14 mouse cellular contexts compared by ENCODE assay signal in genomic region chr17:31303401-31303800, GRCm38 (mm10).
"Had no signal": no experiment of that assay in that cellular context is flagged by ENCODE, and none has a peak within 500 bp of the region (broad histone marks: within the 10 kb centered on the region; RNA-seq: fewer than 3 reads in every experiment).

No protein-coding gene starts in this region.

- H3K9me3 ChIP-seq: liver, embryonic 15.5 days; megakaryocyte, embryonic 14.5 days; midbrain, embryonic 12.5 days; neural tube, embryonic 12.5 days; stomach, embryonic 15.5 days had no signal

- ATAC-seq: liver, postnatal 0 days had no signal

- H3K27ac ChIP-seq: liver, embryonic 15.5 days; macrophage; midbrain, embryonic 12.5 days; neural tube, embryonic 12.5 days; stomach, embryonic 15.5 days had no signal

- DNase-seq: liver, postnatal 0 days; lung, embryonic 14.5 days; lung, postnatal 14 days; lung, postnatal 36 days; midbrain, embryonic 14.5 days; right cerebral cortex, postnatal 14 days; thymus, adult 2 months; thymus, postnatal 25 days had no signal

- H3K4me3 ChIP-seq: liver, embryonic 15.5 days; megakaryocyte, embryonic 14.5 days; midbrain, embryonic 12.5 days; neural tube, embryonic 12.5 days; stomach, embryonic 15.5 days had no signal

- H3K27me3 ChIP-seq: liver, embryonic 15.5 days; megakaryocyte, embryonic 14.5 days; neural tube, embryonic 12.5 days; stomach, embryonic 15.5 days had no signal

- H3K4me1 ChIP-seq: midbrain, embryonic 12.5 days had no signal

- H3K36me3 ChIP-seq: liver, embryonic 15.5 days; midbrain, embryonic 12.5 days; neural tube, embryonic 12.5 days; stomach, embryonic 15.5 days had no signal

- H3K9ac ChIP-seq: liver, embryonic 15.5 days; liver, postnatal 0 days; lung, embryonic 14.5 days; midbrain, embryonic 12.5 days; neural tube, embryonic 12.5 days; stomach, embryonic 15.5 days had no signal

- H3K4me2 ChIP-seq: liver, embryonic 15.5 days; lung, embryonic 14.5 days; midbrain, embryonic 12.5 days; neural tube, embryonic 12.5 days; stomach, embryonic 15.5 days had no signal
